ENCODE assay signal across 36 mouse cellular contexts in genomic region chr12:43223768-43224435, GRCm38 (mm10).
DNase-seq lines count a peak whose midpoint lies in the region; ATAC-seq and TF ChIP-seq lines count a peak whose summit lies in the region.
"Had no signal": no experiment of that assay in that cellular context is flagged by ENCODE, and none has a peak within 500 bp of the region (broad histone marks: within the 10 kb centered on the region; RNA-seq: fewer than 3 reads in every experiment).

No protein-coding gene starts in this region.

- no peak for TF ChIP-seq POLR2A in myocyte (IDR thresholded peaks at IDR 0.05; ENCODE audit: insufficient read length, low read depth)

- no peaks in the 10 kb centered on the region for H3K79me2 ChIP-seq in myocyte (ENCODE audit: control insufficient read depth, insufficient read depth)

- H3K9ac ChIP-seq in forebrain, embryonic 13.5 days, result no peak overlapping the region
- H3K9ac ChIP-seq in forebrain, embryonic 11.5 days (ENCODE audit: low read length), result no peak overlapping the region
- no peak overlapping the region for H3K9ac ChIP-seq in kidney, postnatal 0 days (ENCODE audit: low read depth, low read length)
- no peak overlapping the region for H3K9ac ChIP-seq in intestine, embryonic 16.5 days (ENCODE audit: low read depth, low read length)
- H3K9ac ChIP-seq: embryonic facial prominence, embryonic 15.5 days; heart, embryonic 12.5 days; hindbrain, embryonic 15.5 days; kidney, embryonic 15.5 days; limb, embryonic 15.5 days; liver, embryonic 13.5 days had no signal

- H3ac ChIP-seq in myocyte (ENCODE audit: control insufficient read depth, insufficient read length), result no peak overlapping the region

- no peaks in the 10 kb centered on the region for H3K9me3 ChIP-seq in forebrain, embryonic 13.5 days (replicated peaks)
- no peaks in the 10 kb centered on the region for H3K9me3 ChIP-seq in forebrain, embryonic 11.5 days (ENCODE audit: control insufficient read depth, low read length)
- no peaks in the 10 kb centered on the region for H3K9me3 ChIP-seq in kidney, postnatal 0 days (replicated peaks; ENCODE audit: low read length)
- no peaks in the 10 kb centered on the region for H3K9me3 ChIP-seq in intestine, embryonic 16.5 days (ENCODE audit: control insufficient read depth, low read length)
- H3K9me3 ChIP-seq: embryonic facial prominence, embryonic 10.5 days; embryonic facial prominence, embryonic 15.5 days; heart, embryonic 12.5 days; hindbrain, embryonic 15.5 days; kidney, embryonic 15.5 days; limb, embryonic 10.5 days; limb, embryonic 15.5 days; liver, embryonic 13.5 days; megakaryocyte, embryonic 14.5 days had no signal

- TF ChIP-seq CTCF in kidney, postnatal 0 days (IDR thresholded peaks at IDR 0.05; ENCODE audit: low read depth), result no peak

- H3K4me1 ChIP-seq in forebrain, embryonic 13.5 days, result peaks cover 7% of the 10 kb centered on the region; the same call in 1 of the 2 replicates
- H3K4me1 ChIP-seq in forebrain, embryonic 11.5 days (replicated peaks; ENCODE audit: control insufficient read depth, insufficient read depth, low read length), result no peaks in the 10 kb centered on the region
- H3K4me1 ChIP-seq in kidney, postnatal 0 days (replicated peaks; ENCODE audit: insufficient read depth, low read length), result no peaks in the 10 kb centered on the region
- H3K4me1 ChIP-seq in intestine, embryonic 16.5 days (ENCODE audit: control insufficient read depth, insufficient read depth, low read length), result no peaks in the 10 kb centered on the region
- H3K4me1 ChIP-seq: embryonic facial prominence, embryonic 10.5 days; embryonic facial prominence, embryonic 15.5 days; heart, embryonic 12.5 days; hindbrain, embryonic 15.5 days; kidney, embryonic 15.5 days; limb, embryonic 10.5 days; limb, embryonic 15.5 days; liver, embryonic 13.5 days; megakaryocyte, embryonic 14.5 days had no signal

- H3K4me3 ChIP-seq in forebrain, embryonic 13.5 days, result no peak overlapping the region
- H3K4me3 ChIP-seq in forebrain, embryonic 11.5 days (ENCODE audit: low read depth, low read length), result no peak overlapping the region
- no peak overlapping the region for H3K4me3 ChIP-seq in kidney, postnatal 0 days (replicated peaks; ENCODE audit: low read depth, low read length)
- H3K4me3 ChIP-seq in myocyte, result no peak overlapping the region
- H3K4me3 ChIP-seq in intestine, embryonic 16.5 days (ENCODE audit: low read length), result no peak overlapping the region
- H3K4me3 ChIP-seq: embryonic facial prominence, embryonic 10.5 days; embryonic facial prominence, embryonic 15.5 days; gastrocnemius, adult 2 months; heart, adult 2 months; heart, embryonic 12.5 days; hindbrain, embryonic 15.5 days; kidney, embryonic 15.5 days; limb, embryonic 10.5 days; limb, embryonic 15.5 days; liver, embryonic 13.5 days; megakaryocyte, embryonic 14.5 days had no signal

- no peak for DNase-seq in forebrain, embryonic 11.5 days (ENCODE audit: low spot score)
- DNase-seq in kidney, postnatal 0 days (ENCODE audit: low spot score), result peak; percentile 7
- no peak for DNase-seq in kidney, postnatal 25 days
- DNase-seq in thymus, postnatal 25 days, result no peak
- DNase-seq: adrenal gland, postnatal 10 days; cerebellum, adult 11 months; cerebellum, adult 9-10 months; cerebellum, postnatal 36 days; gastrocnemius, adult 2 months; heart, adult 2 months; heart, postnatal 4 days; kidney, adult 18-20 months; kidney, postnatal 4 days; liver, embryonic 13.5 days; lung, adult 18-20 months; lung, postnatal 4 days; midbrain, embryonic 14.5 days; right cerebral cortex, adult 18-20 months; spleen, adult 18-20 months; thymus, adult 18-20 months; thymus, postnatal 36 days had no signal

- no peaks in the 10 kb centered on the region for H3K36me3 ChIP-seq in forebrain, embryonic 13.5 days (ENCODE audit: poor library complexity, severe bottlenecking)
- no peaks in the 10 kb centered on the region for H3K36me3 ChIP-seq in forebrain, embryonic 11.5 days (ENCODE audit: control insufficient read depth, insufficient read depth, low read length)
- no peaks in the 10 kb centered on the region for H3K36me3 ChIP-seq in kidney, postnatal 0 days (ENCODE audit: insufficient read depth, low read length)
- no peaks in the 10 kb centered on the region for H3K36me3 ChIP-seq in myocyte (ENCODE audit: control insufficient read depth, insufficient read depth)
- no peaks in the 10 kb centered on the region for H3K36me3 ChIP-seq in intestine, embryonic 16.5 days (ENCODE audit: control insufficient read depth, insufficient read depth, low read length)
- H3K36me3 ChIP-seq: embryonic facial prominence, embryonic 10.5 days; embryonic facial prominence, embryonic 15.5 days; heart, embryonic 12.5 days; hindbrain, embryonic 15.5 days; kidney, embryonic 15.5 days; limb, embryonic 10.5 days; limb, embryonic 15.5 days; liver, embryonic 13.5 days had no signal

- H3K27me3 ChIP-seq in forebrain, embryonic 13.5 days, result no peaks in the 10 kb centered on the region
- H3K27me3 ChIP-seq in forebrain, embryonic 11.5 days (ENCODE audit: control insufficient read depth, insufficient read depth, low read length), result no peaks in the 10 kb centered on the region
- H3K27me3 ChIP-seq in kidney, postnatal 0 days (ENCODE audit: insufficient read depth, low read length), result no peaks in the 10 kb centered on the region
- no peaks in the 10 kb centered on the region for H3K27me3 ChIP-seq in myocyte (ENCODE audit: control insufficient read depth, insufficient read depth, insufficient read length)
- no peaks in the 10 kb centered on the region for H3K27me3 ChIP-seq in intestine, embryonic 16.5 days (replicated peaks; ENCODE audit: control insufficient read depth, insufficient read depth, low read length)
- H3K27me3 ChIP-seq: embryonic facial prominence, embryonic 15.5 days; heart, embryonic 12.5 days; hindbrain, embryonic 15.5 days; kidney, embryonic 15.5 days; limb, embryonic 15.5 days; liver, embryonic 13.5 days; megakaryocyte, embryonic 14.5 days; Patski had no signal

- WGBS in forebrain, embryonic 13.5 days, result 51% methylated on average over 8 of the region's 8 CpGs
- WGBS in forebrain, embryonic 11.5 days, result 78% methylated on average over 8 of the region's 8 CpGs
- 35% methylated on average over 8 of the region's 8 CpGs for WGBS in kidney, postnatal 0 days
- 60% methylated on average over 8 of the region's 8 CpGs for WGBS in intestine, embryonic 16.5 days

- peak; percentile 62; the same call in 1 of the 2 replicates for ATAC-seq in forebrain, embryonic 13.5 days
- no peak for ATAC-seq in forebrain, embryonic 11.5 days (replicated peaks; ENCODE audit: low FRiP score)
- no peak for ATAC-seq in kidney, postnatal 0 days (replicated peaks; ENCODE audit: low FRiP score, low read depth)
- no peak for ATAC-seq in intestine, embryonic 16.5 days
- ATAC-seq: inflammation-experienced regulatory T-cells, adult 6 months; lung, postnatal 0 days; Patski had no signal

- H3K27ac ChIP-seq in forebrain, embryonic 13.5 days, result no peak overlapping the region
- H3K27ac ChIP-seq in forebrain, embryonic 11.5 days (ENCODE audit: low read depth, low read length), result no peak overlapping the region
- H3K27ac ChIP-seq in kidney, postnatal 0 days, result no peak overlapping the region
- H3K27ac ChIP-seq in intestine, embryonic 16.5 days (ENCODE audit: low read length), result no peak overlapping the region
- H3K27ac ChIP-seq: embryonic facial prominence, embryonic 10.5 days; embryonic facial prominence, embryonic 15.5 days; gastrocnemius, adult 2 months; heart, adult 2 months; hindbrain, embryonic 15.5 days; kidney, embryonic 15.5 days; limb, embryonic 10.5 days; limb, embryonic 15.5 days; liver, embryonic 13.5 days; stomach, postnatal 0 days had no signal

- no peak overlapping the region for H3K4me2 ChIP-seq in forebrain, embryonic 13.5 days
- no peak overlapping the region for H3K4me2 ChIP-seq in forebrain, embryonic 11.5 days (ENCODE audit: low read depth, low read length, severe bottlenecking)
- H3K4me2 ChIP-seq in kidney, postnatal 0 days (ENCODE audit: low read length), result no peak overlapping the region
- H3K4me2 ChIP-seq in myocyte (ENCODE audit: low read depth), result peak overlapping the region; percentile 15
- H3K4me2 ChIP-seq in intestine, embryonic 16.5 days (ENCODE audit: low read depth, low read length), result no peak overlapping the region
- H3K4me2 ChIP-seq: embryonic facial prominence, embryonic 15.5 days; heart, embryonic 12.5 days; hindbrain, embryonic 15.5 days; kidney, embryonic 15.5 days; limb, embryonic 15.5 days; liver, embryonic 13.5 days had no signal

TF ChIP-seq in myocyte, 11 proteins besides CTCF, POLR2A, EP300 and RAD21:
- TF ChIP-seq REST (IDR thresholded peaks at IDR 0.05; ENCODE audit: insufficient read depth, insufficient read length), result no peak
- TF ChIP-seq TCF3 (IDR thresholded peaks at IDR 0.05; ENCODE audit: insufficient read length, low read depth), result no peak
- TF ChIP-seq E2F4 (IDR thresholded peaks at IDR 0.05; ENCODE audit: insufficient read depth), result no peak
- TF ChIP-seq USF1 (IDR thresholded peaks at IDR 0.05; ENCODE audit: low read depth), result no peak
- no peak for TF ChIP-seq POLR2AphosphoS2 (IDR thresholded peaks at IDR 0.05; ENCODE audit: insufficient read length, low read depth)
- no peak for TF ChIP-seq MAX (IDR thresholded peaks at IDR 0.05; ENCODE audit: low read depth)
- no peak for TF ChIP-seq TCF12 (IDR thresholded peaks at IDR 0.05; ENCODE audit: insufficient read depth, poor library complexity, severe bottlenecking)
- no peak for TF ChIP-seq MYOD1 (IDR thresholded peaks at IDR 0.05; ENCODE audit: control insufficient read depth in 1 of 3, insufficient read length in 2 of 3, low read depth in 2 of 3)
- TF ChIP-seq CEBPB (IDR thresholded peaks at IDR 0.05; ENCODE audit: insufficient read depth, poor library complexity, severe bottlenecking), result no peak
- TF ChIP-seq MYOG (IDR thresholded peaks at IDR 0.05; ENCODE audit: control insufficient read depth in 1 of 3, insufficient read depth in 1 of 3, insufficient read length in 2 of 3, low read depth in 2 of 3), result no peak
- no peak for TF ChIP-seq SRF (IDR thresholded peaks at IDR 0.05; ENCODE audit: control insufficient read depth, insufficient read length, low read depth)
TF ChIP-seq in myocyte: peak in this region for 0.
